Mouse (Mus musculus): Measurements from ENCODE around the gene Cadm1. TPM values are rescaled to one million over a fixed set of nuclear protein-coding genes. Genes with fewer than 3 reads are reported as not detected.

Gene Cadm1
- polyA plus RNA-seq, 1 experiment from 2014 or later = 190 TPM

GRCm38 (mm10) chr9:47652203-47652602 is 122.2 kb downstream of the Cadm1 start:
- H3K4me1 ChIP-seq (ENCODE audit: control insufficient read depth, insufficient read depth, low read length) = no peaks in the 10 kb centered on the region
- H3K27me3 ChIP-seq (ENCODE audit: control insufficient read depth, insufficient read depth, low read length) = no peaks in the 10 kb centered on the region
- H3K4me2 ChIP-seq (ENCODE audit: low read depth) = no peak overlapping the region
- no peak for ATAC-seq (ENCODE audit: insufficient read depth, low FRiP score, low TSS enrichment)
- H3K27ac ChIP-seq (ENCODE audit: low read depth, low read length) = no peak overlapping the region
- 88% methylated on average over 5 of the region's 5 CpGs for WGBS
- H3K9me3 ChIP-seq (ENCODE audit: control insufficient read depth, low read length) = no peaks in the 10 kb centered on the region
- no peak overlapping the region for H3K4me3 ChIP-seq (ENCODE audit: low read depth, low read length)
- DNase-seq (ENCODE audit: low spot score) = no peak
- no peaks in the 10 kb centered on the region for H3K36me3 ChIP-seq (ENCODE audit: control insufficient read depth, insufficient read depth, low read length)
- no peak overlapping the region for H3K9ac ChIP-seq (ENCODE audit: low read length)

- H3K4me2 ChIP-seq (ENCODE audit: low read depth) = no peak overlapping the region
Measured at GRCm38 (mm10) chr9:47652936-47653335, 123.0 kb downstream of the Cadm1 start.

DNA sequence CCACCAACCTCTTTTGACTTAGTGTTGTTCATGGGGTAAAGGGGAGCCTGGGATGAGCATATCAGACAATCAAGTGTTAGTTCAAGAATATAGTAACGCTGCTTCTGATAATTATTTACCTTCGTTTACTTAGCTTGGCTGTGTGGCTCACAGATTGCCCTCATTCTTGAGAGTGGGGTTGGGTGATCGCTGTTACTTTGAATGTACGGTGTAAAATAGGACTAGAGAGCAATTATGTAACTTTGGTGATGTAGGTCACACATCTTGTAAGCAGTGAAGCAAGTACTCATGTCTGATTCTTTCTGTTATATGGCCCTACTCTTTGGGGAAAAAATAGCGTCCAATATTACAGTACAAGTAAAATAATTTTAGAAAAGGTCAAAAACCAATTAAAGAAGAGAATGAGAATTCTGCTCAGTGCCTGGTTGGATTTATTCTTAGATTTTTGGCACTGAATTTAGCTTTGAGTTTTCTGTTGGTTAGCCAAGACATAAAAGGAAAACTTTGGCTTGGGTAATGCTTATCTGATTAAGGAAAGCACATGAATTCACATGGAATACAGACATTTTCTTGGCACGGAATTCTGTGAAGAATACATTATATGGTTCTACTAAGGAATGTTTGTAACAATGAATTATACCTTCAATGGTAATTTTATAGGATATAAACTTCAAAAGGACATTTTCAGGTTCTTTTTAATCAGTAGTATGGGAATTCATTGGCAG is 129.6 kb downstream of the Cadm1 start:
- H3K4me2 ChIP-seq (ENCODE audit: low read depth) = no peak overlapping the region
- no peaks in the 10 kb centered on the region for H3K9me3 ChIP-seq (ENCODE audit: control insufficient read depth, low read length)
- WGBS = 92% methylated on average over 6 of the region's 6 CpGs
- no peaks in the 10 kb centered on the region for H3K36me3 ChIP-seq (ENCODE audit: control insufficient read depth, insufficient read depth, low read length)
- no peak overlapping the region for H3K9ac ChIP-seq (ENCODE audit: low read length)
- DNase-seq (ENCODE audit: low spot score) (no peak), ATAC-seq (ENCODE audit: insufficient read depth, low FRiP score, low TSS enrichment) (no peak)
- H3K27me3 ChIP-seq (ENCODE audit: control insufficient read depth, insufficient read depth, low read length) = no peaks in the 10 kb centered on the region
- H3K4me3 ChIP-seq (ENCODE audit: low read depth, low read length) = no peak overlapping the region
- H3K4me1 ChIP-seq (ENCODE audit: control insufficient read depth, insufficient read depth, low read length) = no peaks in the 10 kb centered on the region
- no peak overlapping the region for H3K27ac ChIP-seq (ENCODE audit: low read depth, low read length)

More at GRCm38 (mm10) chr9:47652936-47653335, 123.0 kb downstream of the Cadm1 start:
- H3K9ac ChIP-seq (ENCODE audit: low read length) = no peak overlapping the region
- no peaks in the 10 kb centered on the region for H3K4me1 ChIP-seq (ENCODE audit: control insufficient read depth, insufficient read depth, low read length)
- H3K27me3 ChIP-seq (ENCODE audit: control insufficient read depth, insufficient read depth, low read length) = no peaks in the 10 kb centered on the region
- no peaks in the 10 kb centered on the region for H3K9me3 ChIP-seq (ENCODE audit: control insufficient read depth, low read length)
- H3K27ac ChIP-seq (ENCODE audit: low read depth, low read length) = no peak overlapping the region
- ATAC-seq (ENCODE audit: insufficient read depth, low FRiP score, low TSS enrichment) (no peak), DNase-seq (ENCODE audit: low spot score) (no peak)
- no peak overlapping the region for H3K4me3 ChIP-seq (ENCODE audit: low read depth, low read length)
- WGBS = 90% methylated on average over 4 of the region's 4 CpGs
- H3K36me3 ChIP-seq (ENCODE audit: control insufficient read depth, insufficient read depth, low read length) = no peaks in the 10 kb centered on the region

DNA sequence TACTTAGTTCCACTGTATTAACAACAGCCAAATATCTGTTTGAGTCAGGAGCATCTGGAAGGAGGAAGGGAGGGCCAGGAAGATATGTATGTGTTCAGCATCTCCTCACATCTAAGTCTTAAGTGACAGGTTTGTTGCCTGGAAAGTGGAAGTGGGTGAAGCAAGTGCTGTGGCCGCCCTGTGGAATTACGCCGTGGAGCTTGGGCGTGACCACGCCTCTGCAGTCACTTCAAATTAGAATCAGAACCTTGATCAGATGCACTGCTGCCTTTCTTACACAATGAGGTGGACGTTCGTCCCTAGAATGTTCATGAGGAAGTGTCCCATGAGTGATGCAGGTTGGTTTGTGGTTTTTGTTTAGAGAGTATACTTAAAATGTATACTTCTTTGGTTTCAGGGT is 131.6 kb downstream of the Cadm1 start:
- Histone ChIP-seq H3K27me3 (ENCODE audit: control insufficient read depth, insufficient read depth, low read length) (no peaks in the 10 kb centered on the region), H3K36me3 (ENCODE audit: control insufficient read depth, insufficient read depth, low read length) (no peaks in the 10 kb centered on the region), H3K27ac (ENCODE audit: low read depth, low read length) (no peak overlapping the region), H3K4me2 (ENCODE audit: low read depth) (no peak overlapping the region), H3K9ac (ENCODE audit: low read length) (no peak overlapping the region), H3K4me3 (ENCODE audit: low read depth, low read length) (no peak overlapping the region), H3K9me3 (ENCODE audit: control insufficient read depth, low read length) (no peaks in the 10 kb centered on the region), H3K4me1 (ENCODE audit: control insufficient read depth, insufficient read depth, low read length) (no peaks in the 10 kb centered on the region)
- no peak for ATAC-seq (ENCODE audit: insufficient read depth, low FRiP score, low TSS enrichment)
- WGBS = 93% methylated on average over 7 of the region's 7 CpGs
- no peak for DNase-seq (ENCODE audit: low spot score)

DNA sequence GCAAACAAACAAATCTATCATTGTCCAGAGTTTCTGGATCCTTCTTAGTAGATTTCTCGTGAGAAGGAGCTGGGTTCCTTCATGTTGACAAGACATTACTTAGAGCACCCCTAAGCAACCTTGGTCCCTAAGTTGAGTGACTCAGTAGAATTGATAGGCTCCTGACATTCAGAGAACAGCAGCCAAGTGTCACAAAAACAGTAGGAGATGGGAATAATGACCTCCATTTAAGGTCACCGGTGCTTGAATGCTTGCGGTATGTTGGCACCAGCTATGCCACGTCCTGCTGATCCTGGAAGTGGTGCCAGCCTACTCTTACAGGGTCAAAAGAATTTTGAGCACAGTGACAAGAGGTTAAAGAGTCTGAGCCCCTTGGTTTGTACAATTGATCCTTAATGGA is 139.2 kb downstream of the Cadm1 start:
- WGBS = 75% methylated on average over 4 of the region's 4 CpGs
- Histone ChIP-seq H3K4me2 (ENCODE audit: low read depth) (no peak overlapping the region), H3K4me1 (ENCODE audit: control insufficient read depth, insufficient read depth, low read length) (no peaks in the 10 kb centered on the region), H3K9me3 (ENCODE audit: control insufficient read depth, low read length) (no peaks in the 10 kb centered on the region), H3K27me3 (ENCODE audit: control insufficient read depth, insufficient read depth, low read length) (no peaks in the 10 kb centered on the region), H3K27ac (ENCODE audit: low read depth, low read length) (no peak overlapping the region), H3K9ac (ENCODE audit: low read length) (no peak overlapping the region), H3K4me3 (ENCODE audit: low read depth, low read length) (no peak overlapping the region), H3K36me3 (ENCODE audit: control insufficient read depth, insufficient read depth, low read length) (no peaks in the 10 kb centered on the region)
- ATAC-seq (ENCODE audit: insufficient read depth, low FRiP score, low TSS enrichment) = no peak
- no peak for DNase-seq (ENCODE audit: low spot score)

GRCm38 (mm10) chr9:47671617-47672016 is 141.6 kb downstream of the Cadm1 start:
- Histone ChIP-seq H3K9me3 (ENCODE audit: control insufficient read depth, low read length) (no peaks in the 10 kb centered on the region), H3K4me3 (ENCODE audit: low read depth, low read length) (no peak overlapping the region), H3K36me3 (ENCODE audit: control insufficient read depth, insufficient read depth, low read length) (no peaks in the 10 kb centered on the region), H3K27ac (ENCODE audit: low read depth, low read length) (no peak overlapping the region), H3K9ac (ENCODE audit: low read length) (no peak overlapping the region), H3K27me3 (ENCODE audit: control insufficient read depth, insufficient read depth, low read length) (no peaks in the 10 kb centered on the region), H3K4me2 (ENCODE audit: low read depth) (no peak overlapping the region), H3K4me1 (ENCODE audit: control insufficient read depth, insufficient read depth, low read length) (no peaks in the 10 kb centered on the region)
- WGBS = 67% methylated on average over 11 of the region's 11 CpGs
- DNase-seq (ENCODE audit: low spot score) = no peak
- ATAC-seq (ENCODE audit: insufficient read depth, low FRiP score, low TSS enrichment) = no peak

DNA sequence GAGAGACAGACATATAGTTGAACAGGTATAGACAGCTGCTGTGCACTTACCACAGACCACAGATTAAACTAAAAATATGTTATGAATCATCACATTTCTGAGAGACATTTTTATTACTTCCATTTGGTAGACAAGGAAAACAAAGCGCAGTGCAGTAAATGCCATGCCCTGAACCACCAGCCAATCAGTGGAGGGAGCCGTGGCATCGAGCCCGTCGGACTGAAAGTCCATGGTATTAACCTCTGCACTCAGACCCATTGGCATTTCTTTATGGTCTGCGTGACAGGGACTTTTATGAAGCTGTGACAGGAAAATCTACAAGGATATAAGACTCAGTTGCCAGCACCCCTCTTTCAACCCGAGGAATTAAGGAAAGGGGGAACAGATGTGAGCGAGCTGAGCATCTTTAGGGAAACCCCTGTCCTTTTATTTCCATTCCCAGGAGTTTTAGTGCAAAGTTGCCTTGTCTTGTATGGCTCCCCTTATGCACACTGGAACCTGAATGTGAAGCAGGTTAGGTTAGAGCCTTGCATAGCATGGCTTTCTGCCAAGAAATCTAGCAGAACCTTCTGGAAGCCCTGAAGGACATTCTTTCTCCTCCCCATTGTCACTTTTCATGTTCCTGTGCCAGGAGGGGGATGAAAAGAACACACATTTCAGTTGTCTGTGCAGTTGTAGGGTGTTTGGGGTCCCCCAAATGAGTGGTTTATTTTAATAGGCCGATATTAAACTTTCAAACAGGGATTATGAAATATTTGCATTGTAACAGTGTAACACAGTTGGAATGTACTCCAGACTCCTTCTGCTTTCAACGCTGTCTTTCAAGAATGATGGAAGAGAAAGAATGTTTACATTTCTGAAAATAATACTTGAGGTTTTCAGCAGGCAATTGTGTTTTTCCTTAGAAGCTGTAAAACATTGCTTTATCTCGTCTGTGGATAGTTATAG is 145.1 kb downstream of the Cadm1 start:
- no peak overlapping the region for H3K4me2 ChIP-seq (ENCODE audit: low read depth)
- no peaks in the 10 kb centered on the region for H3K27me3 ChIP-seq (ENCODE audit: control insufficient read depth, insufficient read depth, low read length)
- 82% methylated on average over 11 of the region's 11 CpGs for WGBS
- H3K9me3 ChIP-seq (ENCODE audit: control insufficient read depth, low read length) = no peaks in the 10 kb centered on the region
- ATAC-seq (ENCODE audit: insufficient read depth, low FRiP score, low TSS enrichment) = no peak
- H3K4me1 ChIP-seq (ENCODE audit: control insufficient read depth, insufficient read depth, low read length) = no peaks in the 10 kb centered on the region
- no peak overlapping the region for H3K27ac ChIP-seq (ENCODE audit: low read depth, low read length)
- no peak overlapping the region for H3K4me3 ChIP-seq (ENCODE audit: low read depth, low read length)
- no peak overlapping the region for H3K9ac ChIP-seq (ENCODE audit: low read length)
- no peaks in the 10 kb centered on the region for H3K36me3 ChIP-seq (ENCODE audit: control insufficient read depth, insufficient read depth, low read length)
- DNase-seq (ENCODE audit: low spot score) = no peak

GRCm38 (mm10) chr9:47686881-47687280 is 156.9 kb downstream of the Cadm1 start:
- H3K9me3 ChIP-seq (ENCODE audit: control insufficient read depth, low read length) = no peaks in the 10 kb centered on the region
- no peak for ATAC-seq (ENCODE audit: insufficient read depth, low FRiP score, low TSS enrichment)
- no peaks in the 10 kb centered on the region for H3K27me3 ChIP-seq (ENCODE audit: control insufficient read depth, insufficient read depth, low read length)
- H3K4me1 ChIP-seq (ENCODE audit: control insufficient read depth, insufficient read depth, low read length) = 0 out of 2 replicates have a peak, but pooled peaks cover 5% of the 10 kb centered on the region
- no peak overlapping the region for H3K4me2 ChIP-seq (ENCODE audit: low read depth)
- H3K9ac ChIP-seq (ENCODE audit: low read length) = no peak overlapping the region
- H3K36me3 ChIP-seq (ENCODE audit: control insufficient read depth, insufficient read depth, low read length) = no peaks in the 10 kb centered on the region
- no peak for DNase-seq (ENCODE audit: low spot score)
- H3K27ac ChIP-seq (ENCODE audit: low read depth, low read length) = no peak overlapping the region
- 62% methylated on average over 2 of the region's 2 CpGs for WGBS
- H3K4me3 ChIP-seq (ENCODE audit: low read depth, low read length) = no peak overlapping the region

Measured in neural tube, embryonic 11.5 days (tissue).